Mouse (Mus musculus): ENCODE data around the gene Sh3bp5.

DNA sequence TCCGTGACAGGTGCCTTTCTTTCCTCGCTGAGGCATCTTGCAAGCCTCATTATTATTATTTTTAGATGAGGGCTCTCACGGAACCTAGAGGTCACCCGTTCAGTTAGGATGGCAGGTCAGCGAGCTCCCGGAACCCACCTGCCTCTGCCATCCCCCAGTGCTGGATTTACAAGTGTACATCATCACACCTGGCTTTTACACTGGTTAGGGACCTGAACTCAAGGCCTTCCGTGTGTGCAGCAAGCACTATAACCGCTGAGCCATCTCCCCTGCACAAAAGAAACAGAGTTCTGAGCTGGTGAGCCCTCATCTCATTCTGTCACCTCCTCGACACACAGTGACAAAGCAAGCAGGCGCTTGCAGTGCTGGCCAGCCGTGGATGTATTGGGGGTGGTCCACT is 114.7 kb downstream of the Sh3bp5 start:
- TF ChIP-seq CTCF (IDR thresholded peaks at IDR 0.05) (no peak), EP300 (IDR thresholded peaks at IDR 0.05) (no peak)
